Mouse (Mus musculus) ES-Bruce4 (cell line): ENCODE results near the gene Rps26. TPM values are rescaled to one million over a fixed set of nuclear protein-coding genes. Genes with fewer than 3 reads are reported as not detected.

Experiments used
- H3K27ac ChIP-seq: 2 replicates; pipeline ENCODE4 v1.5.1; 2012; ENCODE audit warnings: low read length, inconsistent platforms; ENCODE audit not compliant: insufficient read depth
- H3K27me3 ChIP-seq: 2 replicates; pipeline ENCODE4 v1.6.1; 2012; ENCODE audit warnings: mild to moderate bottlenecking, low read length, inconsistent platforms; ENCODE audit not compliant: control insufficient read depth, poor library complexity, insufficient read depth, severe bottlenecking
- H3K36me3 ChIP-seq: 2 replicates; pipeline ENCODE4 v1.6.1; 2012; ENCODE audit warnings: inconsistent platforms, mild to moderate bottlenecking, low read length, moderate library complexity; ENCODE audit not compliant: control insufficient read depth, poor library complexity, insufficient read depth, severe bottlenecking
- H3K4me1 ChIP-seq: one replicate; pipeline ENCODE4 v1.8.1; 2011; ENCODE audit warnings: low read length; ENCODE audit not compliant: control insufficient read depth, insufficient read depth
- H3K4me3 ChIP-seq: 2 replicates; pipeline ENCODE4 v1.5.1; 2011; ENCODE audit warnings: low read depth, mild to moderate bottlenecking, low read length
- H3K9ac ChIP-seq: 2 replicates; pipeline ENCODE4 v1.6.1; 2012; ENCODE audit warnings: low read depth, mild to moderate bottlenecking, inconsistent platforms; ENCODE audit not compliant: poor library complexity, severe bottlenecking
- H3K9me3 ChIP-seq: replicated peaks from 2 replicates; pipeline ENCODE4 v1.6.1; 2012; ENCODE audit warnings: mild to moderate bottlenecking, low read length, inconsistent platforms; ENCODE audit not compliant: control insufficient read depth, poor library complexity, insufficient read depth, severe bottlenecking
- CTCF ChIP-seq: IDR thresholded peaks from one replicate; pipeline ENCODE4 v1.8.1; 2011; ENCODE audit warnings: low read depth, low read length
- EP300 ChIP-seq: IDR thresholded peaks from 2 replicates; pipeline ENCODE4 v1.6.1; 2011; ENCODE audit warnings: low read depth, low read length; ENCODE audit not compliant: insufficient read depth
- POLR2A ChIP-seq: IDR thresholded peaks from one replicate; pipeline ENCODE4 v1.8.1; 2011; ENCODE audit warnings: low read length; ENCODE audit not compliant: insufficient read depth
- polyA plus RNA-seq: library from polyadenylated mRNA; stranded (reverse); fragments of >200 nt; gene quantifications from 2 replicates; pipeline ENCODE4 v1.2.4, GENCODE M21; 2011; ENCODE audit warnings: low read depth; ENCODE audit not compliant: missing spikeins, insufficient read depth, insufficient read length

Gene Rps26
- polyA plus RNA-seq, 1 experiment, result 1,959 TPM

DNA sequence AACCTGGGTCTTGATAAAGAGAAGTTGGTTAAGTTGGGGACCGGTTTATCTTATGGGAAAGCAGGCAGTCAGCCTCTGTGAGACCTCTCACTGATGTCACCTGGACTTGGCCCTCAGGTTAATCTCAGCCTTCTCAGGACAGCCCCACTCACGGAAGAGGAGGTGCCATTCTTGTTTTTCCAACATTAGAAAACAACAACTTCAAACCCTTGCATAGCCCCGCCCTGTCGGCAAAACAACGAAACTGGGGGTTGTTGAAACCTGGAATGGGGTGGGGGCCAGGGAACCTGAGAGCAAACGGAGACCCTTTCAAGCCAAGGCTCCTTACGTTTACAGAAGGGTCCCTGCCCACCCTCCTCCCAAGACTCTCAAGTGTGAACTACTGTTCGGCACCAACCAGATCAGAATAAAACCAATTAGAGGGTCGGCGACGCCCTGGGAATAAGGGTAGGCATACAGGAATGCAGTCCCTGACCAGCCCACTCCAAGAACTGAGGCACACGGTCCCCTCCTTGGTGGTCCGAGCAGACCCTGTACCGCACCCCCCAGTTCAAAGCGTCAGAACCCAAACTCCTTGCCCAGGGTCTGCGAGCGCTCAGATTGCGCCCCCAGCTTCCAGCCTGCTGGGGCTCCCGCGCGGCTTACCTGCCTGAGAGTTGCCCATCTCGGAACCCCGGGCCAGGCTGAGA lies 37.6 kb downstream of the Rps26 start:
- Histone ChIP-seq H3K9me3 (no peaks in the 10 kb centered on the region), H3K27me3 (no peaks in the 10 kb centered on the region), H3K27ac (peak overlapping the region; percentile 66), H3K36me3 (no peaks in the 10 kb centered on the region), H3K4me3 (peak overlapping the region; percentile 91), H3K4me1 (peaks cover 6% of the 10 kb centered on the region), H3K9ac (peak overlapping the region; percentile 91)
- TF ChIP-seq EP300, result no peak

DNA sequence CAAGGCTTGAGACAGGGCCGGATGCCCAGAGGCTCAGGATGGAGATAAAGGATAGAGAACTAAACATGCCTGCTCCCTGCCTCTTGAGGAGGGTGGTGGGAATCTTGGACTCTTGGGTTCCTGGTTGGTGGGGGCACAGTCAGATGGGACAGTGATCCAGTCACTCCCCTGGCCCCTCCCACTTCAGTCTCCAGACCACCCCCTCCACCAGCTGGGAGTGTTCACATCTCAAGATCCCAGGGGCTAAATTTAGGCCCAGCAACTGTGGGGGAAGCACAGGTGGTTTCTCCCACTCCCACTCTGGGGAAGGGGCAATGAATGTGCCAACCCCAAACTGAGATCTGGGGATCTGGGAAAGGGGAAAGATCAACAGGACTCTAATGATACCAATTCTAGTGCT lies 38.4 kb downstream of the Rps26 start:
- Histone ChIP-seq H3K9me3 (no peaks in the 10 kb centered on the region), H3K9ac (peak overlapping the region; percentile 91; the same call in 1 of the 2 replicates), H3K36me3 (no peaks in the 10 kb centered on the region), H3K4me3 (peak overlapping the region; percentile 11; the same call in 1 of the 2 replicates), H3K27ac (0 out of 2 replicates have a peak overlapping the region, but pooled peaks have one; percentile 10), H3K4me1 (peaks cover 6% of the 10 kb centered on the region), H3K27me3 (no peaks in the 10 kb centered on the region)
- TF ChIP-seq EP300 (0 out of 2 replicates have a peak, but pooled peaks have one; percentile 31), CTCF (no peak)

DNA sequence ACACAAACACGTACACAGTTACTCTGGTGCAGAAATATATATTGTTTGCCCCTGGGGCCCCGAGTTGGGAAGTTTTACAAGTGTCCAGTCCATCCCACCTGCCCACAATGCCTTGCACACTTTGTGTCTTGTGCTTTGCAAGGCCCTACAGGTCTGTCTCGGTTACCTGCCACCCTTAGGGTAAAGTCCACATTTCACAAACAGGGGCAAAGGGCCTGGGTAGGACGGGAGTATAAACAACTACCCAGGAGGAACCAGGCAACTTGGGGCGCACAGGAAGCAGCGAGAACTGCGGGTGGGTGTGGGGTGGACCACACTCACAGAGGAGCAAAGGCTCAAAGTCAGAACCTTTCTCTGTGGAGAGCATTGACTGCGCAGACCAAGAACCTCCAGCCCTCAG lies 38.9 kb downstream of the Rps26 start:
- Histone ChIP-seq H3K9me3 (no peaks in the 10 kb centered on the region), H3K9ac (no peak overlapping the region), H3K4me3 (peak overlapping the region; percentile 3; the same call in 1 of the 2 replicates), H3K27me3 (no peaks in the 10 kb centered on the region), H3K27ac (peak overlapping the region; percentile 76), H3K36me3 (no peaks in the 10 kb centered on the region), H3K4me1 (peaks cover 6% of the 10 kb centered on the region)
- TF ChIP-seq EP300, result no peak
- TF ChIP-seq CTCF, result no peak
- TF ChIP-seq POLR2A, result no peak

DNA sequence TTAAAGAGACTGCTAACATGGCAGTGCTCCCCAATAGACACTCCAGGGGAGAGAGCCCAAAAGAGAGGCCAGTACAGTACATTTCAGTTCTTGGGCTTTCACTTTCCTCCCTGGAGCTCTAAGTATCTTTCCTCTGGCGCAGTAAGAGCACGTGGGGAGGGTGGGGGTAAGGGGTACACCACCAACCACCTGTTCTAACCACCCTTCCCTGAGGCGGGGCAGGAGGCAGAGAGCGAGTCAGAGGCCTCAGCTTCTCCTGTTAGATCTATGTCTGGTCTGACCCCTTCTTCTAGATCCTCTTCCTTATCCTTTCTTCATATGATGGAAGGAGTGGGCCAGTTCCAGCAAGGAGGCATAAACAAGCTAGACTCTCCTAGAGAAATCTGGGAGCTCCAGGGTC lies 39.4 kb downstream of the Rps26 start:
- TF ChIP-seq CTCF (no peak), EP300 (no peak), POLR2A (no peak)
- Histone ChIP-seq H3K36me3 (no peaks in the 10 kb centered on the region), H3K9me3 (no peaks in the 10 kb centered on the region), H3K4me3 (no peak overlapping the region), H3K4me1 (peaks cover 6% of the 10 kb centered on the region), H3K27me3 (no peaks in the 10 kb centered on the region), H3K27ac (peak overlapping the region; percentile 76), H3K9ac (peak overlapping the region; percentile 12; the same call in 1 of the 2 replicates)

DNA sequence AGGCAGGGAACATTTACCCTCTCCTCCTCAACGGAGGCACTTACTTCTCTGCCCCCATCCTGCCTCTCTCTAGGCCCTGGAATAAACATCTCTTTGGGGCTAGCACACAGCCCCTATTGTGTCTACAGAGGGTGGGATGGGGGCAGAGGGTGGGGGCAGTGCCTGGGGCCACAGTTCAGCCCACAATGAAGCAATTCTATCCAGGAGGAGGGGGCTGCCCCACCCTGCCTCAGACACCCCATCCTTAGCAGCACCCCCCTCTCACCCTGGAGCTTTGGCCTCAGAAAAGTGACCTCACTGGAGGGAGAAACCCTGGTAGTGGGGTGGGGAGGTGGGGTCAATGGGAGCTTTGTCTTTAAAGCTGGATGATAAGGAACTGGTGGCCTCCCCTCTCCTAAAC lies 40.0 kb downstream of the Rps26 start:
- Histone ChIP-seq H3K27ac (peak overlapping the region; percentile 82), H3K27me3 (no peaks in the 10 kb centered on the region), H3K9ac (peak overlapping the region; percentile 12), H3K4me3 (no peak overlapping the region), H3K9me3 (no peaks in the 10 kb centered on the region), H3K36me3 (peaks cover 5% of the 10 kb centered on the region; the same call in 1 of the 2 replicates), H3K4me1 (peaks cover 6% of the 10 kb centered on the region)
- no peak for TF ChIP-seq POLR2A
- peak; percentile 66; the same call in 1 of the 2 replicates for TF ChIP-seq EP300

DNA sequence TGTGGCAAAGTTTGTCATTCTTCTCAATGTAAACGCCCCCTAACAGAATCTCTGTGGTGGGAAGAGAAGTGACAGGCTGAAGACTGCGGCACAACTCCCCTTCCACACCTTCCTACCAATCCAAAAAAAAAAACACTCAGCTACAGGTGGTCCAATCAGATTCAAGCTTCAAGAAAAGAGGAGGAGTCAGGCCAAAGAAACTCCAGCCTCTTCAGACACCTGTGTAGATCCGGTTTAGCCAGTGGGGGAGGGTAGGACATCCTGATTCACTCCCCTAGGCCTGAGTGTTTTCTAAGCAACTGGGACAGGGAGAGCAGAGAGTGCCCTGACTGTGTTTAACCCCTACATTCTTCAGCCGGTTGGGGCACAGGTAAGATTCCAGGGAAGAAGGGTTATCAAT lies 42.2 kb downstream of the Rps26 start:
- TF ChIP-seq CTCF, result no peak
- TF ChIP-seq POLR2A, result peak; percentile 39
- TF ChIP-seq EP300, result 0 out of 2 replicates have a peak, but pooled peaks have one; percentile 65
- H3K4me1 ChIP-seq, result peaks cover 6% of the 10 kb centered on the region
- no peaks in the 10 kb centered on the region for H3K27me3 ChIP-seq
- H3K36me3 ChIP-seq, result peaks cover 12% of the 10 kb centered on the region; the same call in 1 of the 2 replicates
- H3K9ac ChIP-seq, result peak overlapping the region; percentile 45
- no peaks in the 10 kb centered on the region for H3K9me3 ChIP-seq
- H3K4me3 ChIP-seq, result peak overlapping the region; percentile 27
- peak overlapping the region; percentile 91 for H3K27ac ChIP-seq
